Mouse (Mus musculus) stomach, embryonic 16.5 days (tissue): ENCODE results near the gene Zfp791. TPM values are rescaled to one million over a fixed set of nuclear protein-coding genes. Genes with fewer than 3 reads are reported as not detected.

Source experiments
- ATAC-seq: fragments of 200-750 bp; cut with Nextera tagmentation; 2 replicates; pipeline ENCODE4 v1.8.0; 2017; ENCODE audit warnings: moderate number of reproducible peaks, moderate TSS enrichment; ENCODE audit not compliant: insufficient read depth, low FRiP score
- H3K27ac ChIP-seq: fragments of 300-500 bp; sonication (generic); 2 replicates; pipeline ENCODE4 v1.5.1; 2014; ENCODE audit warnings: low read length
- H3K27me3 ChIP-seq: fragments of 300-500 bp; sonication (generic); 2 replicates; pipeline ENCODE4 v1.6.1; 2014; ENCODE audit warnings: low read length, control low read depth, mixed read lengths; ENCODE audit not compliant: control insufficient read depth, insufficient read depth
- H3K36me3 ChIP-seq: fragments of 300-500 bp; sonication (generic); 2 replicates; pipeline ENCODE4 v1.6.1; 2014; ENCODE audit warnings: low read length; ENCODE audit not compliant: control insufficient read depth, insufficient read depth
- H3K4me1 ChIP-seq: fragments of 300-500 bp; sonication (generic); 2 replicates; pipeline ENCODE4 v1.6.1; 2014; ENCODE audit warnings: low read length, control low read depth, mixed read lengths; ENCODE audit not compliant: control insufficient read depth, insufficient read depth
- H3K4me2 ChIP-seq: fragments of 300-500 bp; sonication (generic); 2 replicates; pipeline ENCODE4 v1.6.1; 2014; ENCODE audit warnings: low read depth, low read length, mixed read lengths
- H3K4me3 ChIP-seq: fragments of 300-500 bp; sonication (generic); replicated peaks from 2 replicates; pipeline ENCODE4 v1.5.1; 2014; ENCODE audit warnings: mild to moderate bottlenecking, low read length
- H3K9ac ChIP-seq: fragments of 300-500 bp; sonication (generic); 2 replicates; pipeline ENCODE4 v1.6.1; 2014; ENCODE audit warnings: low read length
- H3K9me3 ChIP-seq: fragments of 300-500 bp; sonication (generic); replicated peaks from 2 replicates; pipeline ENCODE4 v1.6.1; 2016; ENCODE audit warnings: low read length, control low read depth; ENCODE audit not compliant: control insufficient read depth
- WGBS: fragments of 180-500 bp; shearing (Covaris S2); extraction: QIAGEN DNeasy Blood & Tissue Kit; methylation state at CpG from one replicate; pipeline ENCODE4 v1.1.7; 2014; 5-methylcytosine and 5-hydroxymethylcytosine counted together
- polyA plus RNA-seq: library from polyadenylated mRNA; unstranded; fragments of >200 nt; fragmentation: Nextera tagmentation; extraction: Ambion mirVana; gene quantifications from 2 replicates; pipeline ENCODE4 v1.2.1, GENCODE M21; 2015

Gene Zfp791
- polyA plus RNA-seq, 1 experiment from 2014 or later: 3.0 TPM

DNA sequence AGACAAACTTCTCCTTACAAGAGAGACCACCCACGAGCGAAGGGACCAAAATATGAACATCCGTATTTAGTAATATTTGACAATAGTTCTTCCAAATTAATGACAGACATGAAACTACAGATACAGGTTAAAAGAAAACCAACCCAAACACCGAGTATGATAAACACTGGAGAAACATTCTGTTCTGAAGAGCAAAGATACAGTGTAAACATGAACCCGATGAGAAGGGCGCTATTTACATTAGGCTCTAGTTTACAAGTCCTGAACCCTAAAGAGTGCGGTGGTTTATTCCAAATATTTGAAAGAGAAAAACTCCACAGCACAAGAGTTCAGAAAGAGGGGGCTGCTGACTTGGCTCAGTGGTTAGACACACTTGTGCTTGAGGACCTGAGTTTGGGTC, 5.9 kb downstream of the Zfp791 start:
- Histone ChIP-seq H3K27me3 (no peaks in the 10 kb centered on the region), H3K27ac (no peak overlapping the region), H3K36me3 (peaks cover 6% of the 10 kb centered on the region), H3K9me3 (no peaks in the 10 kb centered on the region; the same call in 1 of the 2 replicates), H3K4me1 (no peaks in the 10 kb centered on the region; the same call in 1 of the 2 replicates), H3K4me2 (no peak overlapping the region), H3K9ac (no peak overlapping the region), H3K4me3 (no peak overlapping the region)
- ATAC-seq: no peak
- 55% methylated on average over 7 of the region's 7 CpGs for WGBS

GRCm38 (mm10) chr8:85115501-85115900, 7.4 kb downstream of the Zfp791 start:
- ATAC-seq: no peak
- WGBS: 82% methylated on average over 4 of the region's 4 CpGs
- Histone ChIP-seq H3K4me2 (no peak overlapping the region), H3K4me3 (no peak overlapping the region), H3K27me3 (no peaks in the 10 kb centered on the region), H3K9me3 (no peaks in the 10 kb centered on the region; the same call in 1 of the 2 replicates), H3K27ac (no peak overlapping the region), H3K9ac (no peak overlapping the region), H3K36me3 (peaks cover 17% of the 10 kb centered on the region), H3K4me1 (no peaks in the 10 kb centered on the region; the same call in 1 of the 2 replicates)

DNA sequence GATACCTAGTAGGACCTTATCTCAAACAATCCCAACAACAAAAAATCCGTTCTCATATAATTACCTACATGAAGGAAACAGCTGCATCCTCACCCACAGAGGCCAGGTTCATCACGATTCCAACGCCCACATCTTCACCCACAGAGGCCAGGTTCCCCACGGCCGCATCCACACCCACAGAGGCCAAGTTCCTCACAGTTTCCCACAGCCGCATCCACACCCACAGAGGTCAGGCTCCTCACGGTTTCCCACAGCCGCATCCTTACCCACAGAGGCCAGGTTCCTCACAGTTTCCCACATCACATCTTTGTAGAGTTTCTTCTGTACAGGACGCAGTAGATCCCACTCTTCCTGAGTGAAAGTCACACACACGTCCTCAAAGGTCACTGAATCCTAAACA, 9.7 kb downstream of the Zfp791 start:
- no peak overlapping the region for H3K9ac ChIP-seq
- H3K36me3 ChIP-seq: peaks cover 27% of the 10 kb centered on the region
- H3K9me3 ChIP-seq: peaks cover 7% of the 10 kb centered on the region; the same call in 1 of the 2 replicates
- H3K4me1 ChIP-seq: no peaks in the 10 kb centered on the region
- no peak overlapping the region for H3K27ac ChIP-seq
- 94% methylated on average over 10 of the region's 10 CpGs for WGBS
- H3K4me2 ChIP-seq: no peak overlapping the region
- H3K4me3 ChIP-seq: no peak overlapping the region
- no peak for ATAC-seq
- H3K27me3 ChIP-seq: no peaks in the 10 kb centered on the region

GRCm38 (mm10) chr8:85100076-85100665, 22.7 kb downstream of the Zfp791 start:
- H3K4me1 ChIP-seq: no peaks in the 10 kb centered on the region
- 82% methylated on average over 4 of the region's 4 CpGs for WGBS

DNA sequence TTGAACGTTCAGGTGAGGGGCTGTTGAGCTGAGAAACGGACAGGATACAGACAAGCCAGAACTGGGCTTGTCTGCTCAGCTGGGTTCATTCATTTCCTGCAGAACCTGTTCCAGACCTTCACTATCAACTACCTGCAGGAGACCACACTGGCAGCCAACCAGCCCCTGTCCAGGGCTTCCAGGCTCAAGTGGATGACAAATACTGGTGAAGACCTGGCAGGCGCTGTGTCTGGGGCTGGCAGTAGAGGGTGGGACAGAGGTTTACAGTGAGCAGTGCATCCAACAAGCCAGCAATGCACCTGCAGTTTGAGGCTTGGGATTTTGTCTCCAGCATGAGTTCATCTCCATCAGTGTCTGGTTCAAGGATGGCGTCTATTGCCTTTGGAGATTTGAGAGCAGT, 26.0 kb downstream of the Zfp791 start:
- Histone ChIP-seq H3K27ac (no peak overlapping the region), H3K27me3 (no peaks in the 10 kb centered on the region), H3K4me3 (no peak overlapping the region), H3K4me2 (no peak overlapping the region), H3K36me3 (peaks cover 18% of the 10 kb centered on the region; the same call in 1 of the 2 replicates), H3K9me3 (no peaks in the 10 kb centered on the region; the same call in 1 of the 2 replicates), H3K4me1 (no peaks in the 10 kb centered on the region), H3K9ac (no peak overlapping the region)
- 81% methylated on average over 4 of the region's 4 CpGs for WGBS
- no peak for ATAC-seq

More at GRCm38 (mm10) chr8:85100076-85100665, 22.7 kb downstream of the Zfp791 start:
- ATAC-seq: no peak
- no peak overlapping the region for H3K4me3 ChIP-seq
- no peak overlapping the region for H3K4me2 ChIP-seq
- 0 out of 2 replicates have a peak, but pooled peaks cover 12% of the 10 kb centered on the region for H3K36me3 ChIP-seq
- no peaks in the 10 kb centered on the region for H3K27me3 ChIP-seq
- H3K9ac ChIP-seq: no peak overlapping the region
- no peaks in the 10 kb centered on the region; the same call in 1 of the 2 replicates for H3K9me3 ChIP-seq
- H3K27ac ChIP-seq: no peak overlapping the region

GRCm38 (mm10) chr8:85096196-85096595, 26.7 kb downstream of the Zfp791 start:
- Histone ChIP-seq H3K27ac (no peak overlapping the region), H3K9me3 (no peaks in the 10 kb centered on the region), H3K36me3 (peaks cover 18% of the 10 kb centered on the region; the same call in 1 of the 2 replicates), H3K4me3 (no peak overlapping the region), H3K4me2 (no peak overlapping the region), H3K4me1 (no peaks in the 10 kb centered on the region), H3K9ac (no peak overlapping the region), H3K27me3 (no peaks in the 10 kb centered on the region)
- WGBS: 92% methylated on average over 16 of the region's 16 CpGs
- no peak for ATAC-seq

- no peak overlapping the region for H3K27ac ChIP-seq
- H3K4me2 ChIP-seq: no peak overlapping the region
- H3K4me1 ChIP-seq: no peaks in the 10 kb centered on the region
- no peak overlapping the region for H3K4me3 ChIP-seq
- 94% methylated on average over 7 of the region's 7 CpGs for WGBS
- no peak overlapping the region for H3K9ac ChIP-seq
- peaks cover 22% of the 10 kb centered on the region; the same call in 1 of the 2 replicates for H3K36me3 ChIP-seq
- H3K9me3 ChIP-seq: no peaks in the 10 kb centered on the region
- ATAC-seq: no peak
- no peaks in the 10 kb centered on the region for H3K27me3 ChIP-seq
Observed at GRCm38 (mm10) chr8:85095566-85095965, 27.3 kb downstream of the Zfp791 start.

GRCm38 (mm10) chr8:85095051-85095450, 27.8 kb downstream of the Zfp791 start:
- no peak overlapping the region for H3K9ac ChIP-seq
- no peak overlapping the region for H3K4me3 ChIP-seq
- H3K9me3 ChIP-seq: no peaks in the 10 kb centered on the region
- H3K27ac ChIP-seq: no peak overlapping the region
- 95% methylated on average over 13 of the region's 13 CpGs for WGBS
- no peaks in the 10 kb centered on the region for H3K4me1 ChIP-seq
- H3K27me3 ChIP-seq: no peaks in the 10 kb centered on the region
- no peak overlapping the region for H3K4me2 ChIP-seq
- peaks cover 22% of the 10 kb centered on the region; the same call in 1 of the 2 replicates for H3K36me3 ChIP-seq
- ATAC-seq: no peak

- Histone ChIP-seq H3K9me3 (no peaks in the 10 kb centered on the region), H3K36me3 (peaks cover 19% of the 10 kb centered on the region; the same call in 1 of the 2 replicates), H3K4me2 (no peak overlapping the region), H3K27me3 (no peaks in the 10 kb centered on the region), H3K4me1 (no peaks in the 10 kb centered on the region), H3K27ac (no peak overlapping the region), H3K4me3 (no peak overlapping the region), H3K9ac (no peak overlapping the region)
- ATAC-seq: no peak
- 39% methylated on average over 21 of the region's 21 CpGs for WGBS
Observed at GRCm38 (mm10) chr8:85091526-85092090, 31.3 kb downstream of the Zfp791 start.
